Mouse (Mus musculus): ENCODE data around the gene Fermt2. TPM values are rescaled to one million over a fixed set of nuclear protein-coding genes. Genes with fewer than 3 reads are reported as not detected.

The Fermt2 gene
- polyA plus RNA-seq, 1 experiment from 2014 or later: 189 TPM

- ATAC-seq (ENCODE audit: low FRiP score, low TSS enrichment): no peak
- H3K4me2 ChIP-seq (replicated peaks; ENCODE audit: low read depth): no peak overlapping the region
- TF ChIP-seq CTCF (IDR thresholded peaks at IDR 0.05; ENCODE audit: low read depth) (no peak), EP300 (optimal IDR thresholded peaks at IDR 0.05) (no peak)
- no peaks in the 10 kb centered on the region for H3K9me3 ChIP-seq (ENCODE audit: control insufficient read depth, low read length)
- H3K36me3 ChIP-seq (ENCODE audit: control insufficient read depth, insufficient read depth, low read length): peaks cover 10% of the 10 kb centered on the region
- 95% methylated on average over 10 of the region's 10 CpGs for WGBS
- no peak overlapping the region for H3K27ac ChIP-seq (replicated peaks)
- no peaks in the 10 kb centered on the region for H3K4me1 ChIP-seq (replicated peaks; ENCODE audit: control insufficient read depth, insufficient read depth)
- no peak overlapping the region for H3K4me3 ChIP-seq (ENCODE audit: low read depth, low read length)
- no peak for DNase-seq (ENCODE audit: low spot score)
- H3K9ac ChIP-seq (ENCODE audit: low read length): no peak overlapping the region
- no peaks in the 10 kb centered on the region for H3K27me3 ChIP-seq (ENCODE audit: control insufficient read depth, insufficient read depth, low read length)
Measured at GRCm38 (mm10) chr14:45460491-45460890, 69.4 kb downstream of the Fermt2 start.

GRCm38 (mm10) chr14:45459877-45460276 is 70.0 kb downstream of the Fermt2 start:
- Histone ChIP-seq H3K4me3 (ENCODE audit: low read depth, low read length) (no peak overlapping the region), H3K36me3 (ENCODE audit: control insufficient read depth, insufficient read depth, low read length) (peaks cover 10% of the 10 kb centered on the region), H3K4me1 (replicated peaks; ENCODE audit: control insufficient read depth, insufficient read depth) (no peaks in the 10 kb centered on the region), H3K9ac (ENCODE audit: low read length) (no peak overlapping the region), H3K4me2 (replicated peaks; ENCODE audit: low read depth) (no peak overlapping the region), H3K27me3 (ENCODE audit: control insufficient read depth, insufficient read depth, low read length) (no peaks in the 10 kb centered on the region), H3K27ac (replicated peaks) (no peak overlapping the region), H3K9me3 (ENCODE audit: control insufficient read depth, low read length) (no peaks in the 10 kb centered on the region)
- no peak for ATAC-seq (ENCODE audit: low FRiP score, low TSS enrichment)
- WGBS: 94% methylated on average over 14 of the region's 14 CpGs
- TF ChIP-seq CTCF (IDR thresholded peaks at IDR 0.05; ENCODE audit: low read depth): no peak
- no peak for TF ChIP-seq EP300 (optimal IDR thresholded peaks at IDR 0.05)
- no peak for DNase-seq (ENCODE audit: low spot score)

GRCm38 (mm10) chr14:45457003-45457402 is 72.9 kb downstream of the Fermt2 start:
- no peaks in the 10 kb centered on the region for H3K27me3 ChIP-seq (ENCODE audit: control insufficient read depth, insufficient read depth, low read length)
- H3K4me3 ChIP-seq (ENCODE audit: low read depth, low read length): no peak overlapping the region
- TF ChIP-seq EP300 (optimal IDR thresholded peaks at IDR 0.05) (no peak), CTCF (IDR thresholded peaks at IDR 0.05; ENCODE audit: low read depth) (no peak)
- H3K9ac ChIP-seq (ENCODE audit: low read length): no peak overlapping the region
- no peak for DNase-seq (ENCODE audit: low spot score)
- 89% methylated on average over 9 of the region's 9 CpGs for WGBS
- H3K27ac ChIP-seq (replicated peaks): no peak overlapping the region
- H3K4me1 ChIP-seq (replicated peaks; ENCODE audit: control insufficient read depth, insufficient read depth): no peaks in the 10 kb centered on the region
- H3K4me2 ChIP-seq (replicated peaks; ENCODE audit: low read depth): no peak overlapping the region
- no peak for ATAC-seq (ENCODE audit: low FRiP score, low TSS enrichment)
- peaks cover 10% of the 10 kb centered on the region; the same call in 1 of the 2 replicates for H3K36me3 ChIP-seq (ENCODE audit: control insufficient read depth, insufficient read depth, low read length)
- no peaks in the 10 kb centered on the region for H3K9me3 ChIP-seq (ENCODE audit: control insufficient read depth, low read length)

- no peak overlapping the region for H3K9ac ChIP-seq (ENCODE audit: low read length)
- ATAC-seq (ENCODE audit: low FRiP score, low TSS enrichment) (peak; percentile 45; the same call in 1 of the 2 replicates), DNase-seq (ENCODE audit: low spot score) (no peak)
- 0% methylated on average over 1 of the region's 1 CpGs for WGBS
- no peak overlapping the region for H3K4me2 ChIP-seq (replicated peaks; ENCODE audit: low read depth)
- peaks cover 7% of the 10 kb centered on the region; the same call in 1 of the 2 replicates for H3K36me3 ChIP-seq (ENCODE audit: control insufficient read depth, insufficient read depth, low read length)
- no peaks in the 10 kb centered on the region for H3K27me3 ChIP-seq (ENCODE audit: control insufficient read depth, insufficient read depth, low read length)
- no peak overlapping the region for H3K4me3 ChIP-seq (ENCODE audit: low read depth, low read length)
- no peaks in the 10 kb centered on the region for H3K4me1 ChIP-seq (replicated peaks; ENCODE audit: control insufficient read depth, insufficient read depth)
- H3K27ac ChIP-seq (replicated peaks): no peak overlapping the region
- no peaks in the 10 kb centered on the region for H3K9me3 ChIP-seq (ENCODE audit: control insufficient read depth, low read length)
- TF ChIP-seq CTCF (IDR thresholded peaks at IDR 0.05; ENCODE audit: low read depth): no peak
- no peak for TF ChIP-seq EP300 (optimal IDR thresholded peaks at IDR 0.05)
Measured at GRCm38 (mm10) chr14:45456502-45456846, 73.4 kb downstream of the Fermt2 start.

GRCm38 (mm10) chr14:45455651-45456501 is 74.0 kb downstream of the Fermt2 start:
- DNase-seq (ENCODE audit: low spot score) (no peak), ATAC-seq (ENCODE audit: low FRiP score, low TSS enrichment) (no peak)
- Histone ChIP-seq H3K4me1 (replicated peaks; ENCODE audit: control insufficient read depth, insufficient read depth) (no peaks in the 10 kb centered on the region), H3K27ac (replicated peaks) (peak overlapping the region; percentile 45; the same call in 1 of the 2 replicates), H3K9ac (ENCODE audit: low read length) (no peak overlapping the region), H3K9me3 (ENCODE audit: control insufficient read depth, low read length) (no peaks in the 10 kb centered on the region), H3K4me2 (replicated peaks; ENCODE audit: low read depth) (no peak overlapping the region), H3K36me3 (ENCODE audit: control insufficient read depth, insufficient read depth, low read length) (0 out of 2 replicates have a peak, but pooled peaks cover 2% of the 10 kb centered on the region), H3K27me3 (ENCODE audit: control insufficient read depth, insufficient read depth, low read length) (no peaks in the 10 kb centered on the region), H3K4me3 (ENCODE audit: low read depth, low read length) (no peak overlapping the region)
- TF ChIP-seq CTCF (IDR thresholded peaks at IDR 0.05; ENCODE audit: low read depth) (no peak), EP300 (optimal IDR thresholded peaks at IDR 0.05) (no peak)
- 52% methylated on average over 12 of the region's 12 CpGs for WGBS

Measured in stomach, postnatal 0 days (tissue).